Mouse (Mus musculus): Measurements from ENCODE around the gene Dusp16.

- TF ChIP-seq CTCF (IDR thresholded peaks at IDR 0.05; ENCODE audit: control insufficient read depth, insufficient read depth, insufficient read length) (no peak), USF1 (IDR thresholded peaks at IDR 0.05; ENCODE audit: low read depth) (no peak), MYOD1 (IDR thresholded peaks at IDR 0.05; ENCODE audit: control insufficient read depth, insufficient read length, low read depth) (no peak), MAX (IDR thresholded peaks at IDR 0.05) (no peak), FOSL1 (IDR thresholded peaks at IDR 0.05; ENCODE audit: insufficient read depth, low read length, poor library complexity, severe bottlenecking) (no peak), CEBPB (IDR thresholded peaks at IDR 0.05; ENCODE audit: low read depth) (no peak)
These were observed 6.0 kb downstream of the Dusp16 start for GRCm38 (mm10) chr6:134786426-134786825.

All from C2C12 (cell line).